Mouse (Mus musculus): Measurements from ENCODE around the gene Tns3.
"Not testable (repeated sequence)": the region's sequence is repeated elsewhere in the genome, so short reads cannot be mapped to it uniquely, and the experiment has no call there.

Tns3 gene

GRCm38 (mm10) chr11:8622668-8623067 lies 41.7 kb downstream of the Tns3 start:
- DNase-seq (ENCODE audit: low read depth, low spot score): no peak

- not testable (repeated sequence) for DNase-seq (ENCODE audit: low read depth, low spot score)
Measured at GRCm38 (mm10) chr11:8619111-8619510, 45.2 kb downstream of the Tns3 start.

- DNase-seq (ENCODE audit: low read depth, low spot score): no peak
Measured at GRCm38 (mm10) chr11:8618301-8618700, 46.0 kb downstream of the Tns3 start.

GRCm38 (mm10) chr11:8615436-8615835 lies 48.9 kb downstream of the Tns3 start:
- peak; percentile 59 for DNase-seq (ENCODE audit: low read depth, low spot score)

- no peak for DNase-seq (ENCODE audit: low read depth, low spot score)
Measured at GRCm38 (mm10) chr11:8610456-8610855, 53.9 kb downstream of the Tns3 start.

GRCm38 (mm10) chr11:8609873-8610272 lies 54.5 kb downstream of the Tns3 start:
- peak; percentile 30 for DNase-seq (ENCODE audit: low read depth, low spot score)

GRCm38 (mm10) chr11:8607123-8607522 lies 57.2 kb downstream of the Tns3 start:
- no peak for DNase-seq (ENCODE audit: low read depth, low spot score)

- peak; percentile 95 for DNase-seq (ENCODE audit: low read depth, low spot score)
Measured at GRCm38 (mm10) chr11:8604789-8605569, 59.4 kb downstream of the Tns3 start.

- DNase-seq (ENCODE audit: low read depth, low spot score): no peak
Measured at GRCm38 (mm10) chr11:8602606-8603005, 61.7 kb downstream of the Tns3 start.

GRCm38 (mm10) chr11:8601411-8601821 lies 62.9 kb downstream of the Tns3 start:
- DNase-seq (ENCODE audit: low read depth, low spot score): no peak

- no peak for DNase-seq (ENCODE audit: low read depth, low spot score)
Measured at GRCm38 (mm10) chr11:8595642-8596041, 68.7 kb downstream of the Tns3 start.

- no peak for DNase-seq (ENCODE audit: low read depth, low spot score)
Measured at GRCm38 (mm10) chr11:8593172-8593571, 71.2 kb downstream of the Tns3 start.

- DNase-seq (ENCODE audit: low read depth, low spot score): no peak
Measured at GRCm38 (mm10) chr11:8591271-8591670, 73.1 kb downstream of the Tns3 start.

- peak; percentile 78 for DNase-seq (ENCODE audit: low read depth, low spot score)
Measured at GRCm38 (mm10) chr11:8589226-8589905, 75.0 kb downstream of the Tns3 start.

GRCm38 (mm10) chr11:8587941-8588340 lies 76.4 kb downstream of the Tns3 start:
- no peak for DNase-seq (ENCODE audit: low read depth, low spot score)

GRCm38 (mm10) chr11:8586996-8587644 lies 77.2 kb downstream of the Tns3 start:
- peak; percentile 85 for DNase-seq (ENCODE audit: low read depth, low spot score)

- no peak for DNase-seq (ENCODE audit: low read depth, low spot score)
Measured at GRCm38 (mm10) chr11:8586374-8586773, 78.0 kb downstream of the Tns3 start.

GRCm38 (mm10) chr11:8585686-8586085 lies 78.6 kb downstream of the Tns3 start:
- no peak for DNase-seq (ENCODE audit: low read depth, low spot score)

- DNase-seq (ENCODE audit: low read depth, low spot score): peak; percentile 78
Measured at GRCm38 (mm10) chr11:8584925-8585324, 79.4 kb downstream of the Tns3 start.

- no peak for DNase-seq (ENCODE audit: low read depth, low spot score)
Measured at GRCm38 (mm10) chr11:8584307-8584706, 80.0 kb downstream of the Tns3 start.

GRCm38 (mm10) chr11:8583137-8583536 lies 81.2 kb downstream of the Tns3 start:
- DNase-seq (ENCODE audit: low read depth, low spot score): no peak

- no peak for DNase-seq (ENCODE audit: low read depth, low spot score)
Measured at GRCm38 (mm10) chr11:8582101-8582920, 82.0 kb downstream of the Tns3 start.
